Mouse (Mus musculus): ENCODE measurements around the gene BC049352.

DNA sequence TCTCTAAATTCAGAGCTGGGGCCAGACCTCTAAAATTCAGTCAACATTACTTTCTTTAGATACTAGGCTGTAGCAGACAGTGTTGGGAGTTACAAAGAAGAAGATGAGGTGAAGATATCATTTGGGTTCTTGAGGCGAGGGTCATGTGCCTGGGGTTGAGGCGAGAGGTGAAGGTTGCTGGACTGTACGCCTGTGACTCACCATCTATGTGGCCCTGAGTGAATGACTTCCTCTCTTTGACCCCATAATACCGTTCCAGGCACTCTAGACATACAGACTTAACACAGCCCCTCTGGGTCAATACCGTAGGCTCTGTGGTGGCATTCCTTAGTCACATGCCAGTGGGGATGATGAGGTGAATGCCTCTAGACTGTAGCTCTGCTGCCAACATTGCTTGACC lies 100.7 kb downstream of the BC049352 start:
- TF ChIP-seq CHD1 (IDR thresholded peaks at IDR 0.05; ENCODE audit: low read depth, low read length) (no peak), JUND (conservative IDR thresholded peaks at IDR 0.05; ENCODE audit: low read depth, low read length) (no peak), CTCF (conservative IDR thresholded peaks at IDR 0.05 in 1 of 2, IDR thresholded peaks at IDR 0.05 in 1 of 2; ENCODE audit: low read depth in 2 of 2, low read length in 2 of 2) (no peak), POLR2A (IDR thresholded peaks at IDR 0.05; ENCODE audit: low read depth, low read length) (no peak), NRF1 (IDR thresholded peaks at IDR 0.05; ENCODE audit: low read depth, low read length) (no peak), E2F4 (IDR thresholded peaks at IDR 0.05; ENCODE audit: insufficient replicate concordance, low read depth, low read length) (no peak), USF1 (IDR thresholded peaks at IDR 0.05; ENCODE audit: low read depth, low read length) (no peak), MAX (IDR thresholded peaks at IDR 0.05; ENCODE audit: low read length) (no peak), EP300 (IDR thresholded peaks at IDR 0.05; ENCODE audit: low read length) (no peak), MYC (IDR thresholded peaks at IDR 0.05; ENCODE audit: low read depth, low read length) (no peak)

All from CH12.LX (cell line).